Mouse (Mus musculus) stomach, embryonic 16.5 days (tissue): ENCODE data around the gene Odf4. TPM values are rescaled to one million over a fixed set of nuclear protein-coding genes. Genes with fewer than 3 reads are reported as not detected.
"Not testable (repeated sequence)": the region's sequence is repeated elsewhere in the genome, so short reads cannot be mapped to it uniquely, and the experiment has no call there.

Experiments used
- ATAC-seq: fragments of 200-750 bp; cut with Nextera tagmentation; 2 replicates; pipeline ENCODE4 v1.8.0; 2017; ENCODE audit warnings: moderate number of reproducible peaks, moderate TSS enrichment; ENCODE audit not compliant: insufficient read depth, low FRiP score
- H3K27ac ChIP-seq: fragments of 300-500 bp; sonication (generic); 2 replicates; pipeline ENCODE4 v1.5.1; 2014; ENCODE audit warnings: low read length
- H3K27me3 ChIP-seq: fragments of 300-500 bp; sonication (generic); 2 replicates; pipeline ENCODE4 v1.6.1; 2014; ENCODE audit warnings: low read length, control low read depth, mixed read lengths; ENCODE audit not compliant: control insufficient read depth, insufficient read depth
- H3K36me3 ChIP-seq: fragments of 300-500 bp; sonication (generic); 2 replicates; pipeline ENCODE4 v1.6.1; 2014; ENCODE audit warnings: low read length; ENCODE audit not compliant: control insufficient read depth, insufficient read depth
- H3K4me1 ChIP-seq: fragments of 300-500 bp; sonication (generic); 2 replicates; pipeline ENCODE4 v1.6.1; 2014; ENCODE audit warnings: low read length, control low read depth, mixed read lengths; ENCODE audit not compliant: control insufficient read depth, insufficient read depth
- H3K4me2 ChIP-seq: fragments of 300-500 bp; sonication (generic); 2 replicates; pipeline ENCODE4 v1.6.1; 2014; ENCODE audit warnings: low read depth, low read length, mixed read lengths
- H3K4me3 ChIP-seq: fragments of 300-500 bp; sonication (generic); replicated peaks from 2 replicates; pipeline ENCODE4 v1.5.1; 2014; ENCODE audit warnings: mild to moderate bottlenecking, low read length
- H3K9ac ChIP-seq: fragments of 300-500 bp; sonication (generic); 2 replicates; pipeline ENCODE4 v1.6.1; 2014; ENCODE audit warnings: low read length
- H3K9me3 ChIP-seq: fragments of 300-500 bp; sonication (generic); replicated peaks from 2 replicates; pipeline ENCODE4 v1.6.1; 2016; ENCODE audit warnings: low read length, control low read depth; ENCODE audit not compliant: control insufficient read depth
- WGBS: fragments of 180-500 bp; shearing (Covaris S2); extraction: QIAGEN DNeasy Blood & Tissue Kit; methylation state at CpG from one replicate; pipeline ENCODE4 v1.1.7; 2014; 5-methylcytosine and 5-hydroxymethylcytosine counted together
- polyA plus RNA-seq: library from polyadenylated mRNA; unstranded; fragments of >200 nt; fragmentation: Nextera tagmentation; extraction: Ambion mirVana; gene quantifications from 2 replicates; pipeline ENCODE4 v1.2.1, GENCODE M21; 2015

Gene Odf4
- polyA plus RNA-seq, 1 experiment from 2014 or later: 0.30 TPM

DNA sequence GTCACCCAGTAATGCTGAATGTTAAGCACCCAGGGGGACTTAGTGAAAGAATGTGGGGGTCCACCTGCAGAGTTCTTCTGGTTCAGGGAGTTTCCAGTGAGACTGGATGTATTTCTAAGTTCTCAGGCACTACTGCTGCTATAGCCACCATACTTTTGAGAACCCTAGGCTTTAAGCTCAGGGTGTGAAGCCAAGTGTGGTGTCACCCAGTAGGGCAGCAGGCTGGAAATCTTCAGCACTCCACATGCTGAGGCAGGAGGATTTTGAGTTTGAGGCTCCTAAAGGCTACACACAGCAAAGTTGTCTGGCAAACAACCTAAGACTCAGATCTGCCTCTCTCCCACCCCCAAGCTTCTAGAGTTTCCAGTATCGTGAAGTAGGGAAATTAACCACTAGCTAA lies 39.7 kb upstream of the Odf4 start:
- Histone ChIP-seq H3K4me2 (peak overlapping the region; percentile 90; the same call in 1 of the 2 replicates), H3K4me3 (no peak overlapping the region), H3K9me3 (no peaks in the 10 kb centered on the region), H3K36me3 (no peaks in the 10 kb centered on the region), H3K27ac (no peak overlapping the region), H3K9ac (no peak overlapping the region), H3K4me1 (peaks cover 6% of the 10 kb centered on the region), H3K27me3 (no peaks in the 10 kb centered on the region)
- WGBS: 33% methylated on average over 1 of the region's 1 CpGs
- ATAC-seq: no peak

DNA sequence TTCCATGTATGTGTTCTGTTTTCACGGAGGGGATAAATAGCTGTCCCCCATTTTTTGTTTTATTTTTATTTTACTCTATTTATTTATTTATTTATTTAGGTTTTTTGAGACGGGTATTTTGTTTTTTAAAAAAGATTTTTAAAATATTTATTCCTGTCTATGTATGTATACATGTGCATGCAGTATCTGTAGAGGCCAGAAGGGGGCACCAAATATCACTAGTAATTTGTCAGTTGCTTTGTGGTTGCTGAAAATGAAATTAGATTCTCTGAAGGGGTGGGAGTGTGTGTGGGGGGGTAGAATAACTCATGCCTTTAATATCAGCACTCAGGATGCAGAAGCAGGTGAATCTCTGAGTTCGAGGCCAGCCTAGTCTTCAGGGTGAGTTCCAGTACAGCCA lies 39.0 kb upstream of the Odf4 start:
- Histone ChIP-seq H3K27ac (no peak overlapping the region), H3K27me3 (no peaks in the 10 kb centered on the region), H3K4me1 (peaks cover 6% of the 10 kb centered on the region), H3K9ac (no peak overlapping the region), H3K4me3 (no peak overlapping the region), H3K4me2 (no peak overlapping the region), H3K36me3 (no peaks in the 10 kb centered on the region), H3K9me3 (no peaks in the 10 kb centered on the region)
- WGBS: 37% methylated on average over 3 of the region's 3 CpGs
- no peak for ATAC-seq

DNA sequence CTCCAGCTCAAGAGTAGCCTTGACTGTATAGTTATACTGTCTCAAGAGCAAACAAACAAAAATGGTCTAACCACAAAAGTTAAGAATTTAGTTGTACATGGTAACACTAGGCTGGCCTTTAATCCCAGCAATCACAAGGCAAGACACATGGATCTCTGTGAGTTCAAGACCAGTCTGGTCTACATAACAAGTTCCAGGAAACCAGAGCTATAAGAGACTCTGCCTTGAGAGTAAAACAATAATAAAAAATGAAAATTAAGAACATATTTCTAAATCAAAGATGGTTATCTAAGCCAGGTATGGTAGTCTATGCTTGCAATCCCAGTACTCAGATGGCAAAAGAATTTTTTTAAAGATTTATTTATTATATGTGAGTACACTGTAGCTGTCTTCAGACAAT lies 38.2 kb upstream of the Odf4 start:
- ATAC-seq: no peak
- Histone ChIP-seq H3K4me2 (no peak overlapping the region), H3K36me3 (no peaks in the 10 kb centered on the region), H3K27ac (no peak overlapping the region), H3K9me3 (no peaks in the 10 kb centered on the region), H3K27me3 (no peaks in the 10 kb centered on the region), H3K4me3 (no peak overlapping the region), H3K9ac (no peak overlapping the region), H3K4me1 (peaks cover 6% of the 10 kb centered on the region)

DNA sequence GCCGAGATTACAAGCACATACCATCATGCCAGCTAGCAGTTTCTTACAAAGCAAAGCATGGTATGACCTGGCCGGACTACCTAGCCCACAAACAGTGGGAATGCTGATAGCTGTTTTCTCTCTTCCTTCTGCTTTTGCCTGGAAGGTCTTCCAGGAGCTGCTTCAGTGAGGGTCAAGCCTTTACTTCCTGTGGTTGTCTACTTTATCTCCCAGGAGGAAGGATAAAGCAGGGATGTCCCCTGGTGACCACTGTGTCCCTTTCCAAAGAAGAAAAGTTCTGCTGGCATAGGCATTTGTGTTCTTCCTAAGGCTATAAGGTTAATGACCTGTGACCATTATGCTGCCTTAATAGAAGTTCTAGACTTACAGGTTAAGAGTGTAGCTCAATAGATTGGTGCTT lies 36.5 kb upstream of the Odf4 start:
- Histone ChIP-seq H3K9ac (no peak overlapping the region), H3K4me2 (no peak overlapping the region), H3K9me3 (no peaks in the 10 kb centered on the region), H3K4me3 (no peak overlapping the region), H3K27ac (no peak overlapping the region), H3K4me1 (peaks cover 6% of the 10 kb centered on the region), H3K36me3 (no peaks in the 10 kb centered on the region), H3K27me3 (no peaks in the 10 kb centered on the region)
- 78% methylated on average over 2 of the region's 2 CpGs for WGBS
- ATAC-seq: no peak

DNA sequence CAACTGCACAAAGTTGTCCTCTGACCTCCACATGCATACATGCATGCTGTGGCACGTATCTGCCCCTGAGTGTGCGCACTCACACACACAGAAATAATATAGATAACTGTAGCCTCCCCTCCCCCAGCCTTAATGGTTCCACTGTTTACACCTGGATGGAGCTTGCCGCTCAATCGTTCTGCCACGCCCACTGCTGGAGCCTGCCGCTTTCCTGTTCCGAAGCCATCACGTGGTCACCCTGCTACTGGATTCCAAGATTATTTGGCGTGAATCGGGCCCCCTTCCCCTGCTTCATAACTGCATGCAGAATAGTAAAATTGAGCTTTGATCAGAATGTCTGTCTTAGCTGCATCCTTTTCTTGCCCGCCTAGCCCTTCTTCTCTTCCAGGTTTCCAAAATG lies 35.3 kb upstream of the Odf4 start:
- not testable (repeated sequence) for H3K27me3 ChIP-seq, H3K4me1 ChIP-seq, H3K9me3 ChIP-seq, H3K4me2 ChIP-seq, H3K4me3 ChIP-seq, H3K36me3 ChIP-seq, H3K9ac ChIP-seq, H3K27ac ChIP-seq, ATAC-seq
- WGBS: 13% methylated on average over 11 of the region's 11 CpGs

DNA sequence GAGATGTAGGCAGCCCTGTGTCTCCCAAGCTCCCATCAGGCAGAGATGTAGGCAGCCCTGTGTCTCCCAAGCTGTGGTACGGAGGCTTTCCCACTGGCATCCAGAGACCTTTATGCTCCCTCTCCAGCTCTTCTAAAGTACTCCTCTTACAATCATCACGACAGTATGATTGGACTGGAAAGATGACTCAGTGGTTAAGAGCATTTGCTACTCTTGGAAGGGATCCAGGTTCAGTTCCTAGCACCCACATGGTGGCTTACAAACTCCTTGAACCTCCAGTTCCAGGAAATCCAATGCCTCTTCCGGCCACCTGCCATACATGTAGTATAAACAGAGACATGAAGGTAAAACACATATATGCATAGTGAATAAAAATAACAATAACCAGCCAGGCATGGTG lies 34.7 kb upstream of the Odf4 start:
- Histone ChIP-seq H3K4me1 (no peaks in the 10 kb centered on the region), H3K4me2 (no peak overlapping the region), H3K4me3 (no peak overlapping the region), H3K36me3 (no peaks in the 10 kb centered on the region), H3K9me3 (no peaks in the 10 kb centered on the region), H3K27ac (no peak overlapping the region), H3K27me3 (no peaks in the 10 kb centered on the region), H3K9ac (no peak overlapping the region)
- ATAC-seq: no peak
- 62% methylated on average over 3 of the region's 3 CpGs for WGBS

DNA sequence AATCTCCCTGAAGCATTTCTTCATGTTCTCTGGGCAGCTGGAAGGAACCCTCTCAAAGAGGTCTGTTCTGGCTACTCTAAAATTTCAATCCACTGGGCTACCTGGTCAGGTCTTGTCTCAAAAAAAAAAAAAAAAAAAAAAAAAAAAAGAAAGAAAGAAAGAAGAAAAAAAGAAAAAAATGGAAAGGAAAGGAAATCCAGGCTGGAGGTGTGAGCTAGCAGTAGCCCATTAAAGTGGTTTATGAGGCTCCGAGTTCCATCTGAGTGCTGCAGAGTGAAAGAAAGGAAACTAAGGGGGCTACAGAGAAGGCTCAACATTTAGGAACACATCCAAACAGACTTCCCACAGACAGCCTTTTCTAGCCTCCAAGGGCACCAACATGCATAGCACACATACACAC lies 31.1 kb upstream of the Odf4 start:
- no peak for ATAC-seq
- Histone ChIP-seq H3K9me3 (no peaks in the 10 kb centered on the region), H3K4me2 (no peak overlapping the region), H3K9ac (no peak overlapping the region), H3K27me3 (peaks cover 13% of the 10 kb centered on the region; the same call in 1 of the 2 replicates), H3K4me3 (no peak overlapping the region), H3K27ac (no peak overlapping the region), H3K4me1 (0 out of 2 replicates have a peak, but pooled peaks cover 4% of the 10 kb centered on the region), H3K36me3 (no peaks in the 10 kb centered on the region)
- 85% methylated on average over 1 of the region's 1 CpGs for WGBS

DNA sequence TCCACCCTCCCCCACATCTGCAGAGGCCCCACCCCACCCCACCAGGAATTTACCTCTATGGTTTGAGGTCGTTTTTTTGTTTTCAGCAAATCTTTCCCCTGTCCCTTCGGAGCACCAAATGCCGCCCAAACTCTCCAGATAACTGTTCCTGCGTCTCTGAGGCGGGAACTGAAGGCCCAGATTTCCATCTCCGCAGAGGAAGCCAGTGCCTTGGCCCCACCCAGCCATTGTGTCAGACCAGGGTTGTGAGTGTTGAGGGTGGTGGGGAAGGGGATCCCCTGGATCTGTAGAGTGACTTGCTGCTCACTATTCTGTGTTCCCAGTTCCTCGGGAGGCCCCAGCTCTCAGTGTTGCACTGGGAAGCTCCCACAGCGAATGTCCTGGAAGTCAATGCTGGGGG lies 30.4 kb upstream of the Odf4 start, which contains the start of gene Arhgef15:
Gene Arhgef15, minus strand, starts transcription at position 173 of the 400 bp plus-strand sequence.
- 48% methylated on average over 8 of the region's 8 CpGs for WGBS
- Histone ChIP-seq H3K4me2 (peak within 1 kb of the TSS; percentile 7; the same call in 1 of the 2 replicates), H3K4me1 (0 out of 2 replicates have a peak, but pooled peaks cover 4% of the 10 kb centered on the region), H3K36me3 (no peaks in the 10 kb centered on the region), H3K27me3 (peaks cover 13% of the 10 kb centered on the region; the same call in 1 of the 2 replicates), H3K9ac (peak within 1 kb of the TSS; percentile 32), H3K27ac (peak within 1 kb of the TSS; percentile 34; the same call in 1 of the 2 replicates), H3K4me3 (peak within 1 kb of the TSS; percentile 21), H3K9me3 (no peaks in the 10 kb centered on the region)
- no peak for ATAC-seq

DNA sequence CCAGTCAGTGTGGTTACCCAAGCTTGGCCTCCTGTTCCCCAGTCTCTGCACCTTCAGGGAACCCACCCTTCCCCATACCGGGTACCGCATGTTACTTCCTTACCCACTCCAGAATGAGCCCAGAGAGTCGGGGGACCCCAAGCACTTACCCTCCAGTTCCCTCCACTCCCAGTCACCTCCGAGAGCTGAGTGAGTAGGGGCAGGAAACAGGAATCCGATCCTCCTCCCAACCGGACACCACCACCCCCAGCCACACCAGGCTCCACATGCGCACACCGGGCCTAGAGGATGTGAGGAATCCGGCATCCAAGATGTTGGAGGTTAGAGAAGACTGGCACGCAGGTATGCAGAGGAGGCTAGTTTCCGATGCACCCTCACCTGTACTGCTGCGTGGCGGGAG lies 29.8 kb upstream of the Odf4 start:
- peaks cover 16% of the 10 kb centered on the region; the same call in 1 of the 2 replicates for H3K27me3 ChIP-seq
- 37% methylated on average over 13 of the region's 13 CpGs for WGBS
- H3K4me1 ChIP-seq: 0 out of 2 replicates have a peak, but pooled peaks cover 4% of the 10 kb centered on the region
- peak overlapping the region; percentile 21 for H3K4me3 ChIP-seq
- no peaks in the 10 kb centered on the region for H3K9me3 ChIP-seq
- H3K9ac ChIP-seq: peak overlapping the region; percentile 32
- H3K36me3 ChIP-seq: no peaks in the 10 kb centered on the region
- no peak for ATAC-seq
- peak overlapping the region; percentile 7; the same call in 1 of the 2 replicates for H3K4me2 ChIP-seq
- peak overlapping the region; percentile 34; the same call in 1 of the 2 replicates for H3K27ac ChIP-seq
